Mouse (Mus musculus) adrenal gland, postnatal 14 days (tissue): ENCODE results near the gene Cyb561a3. TPM values are rescaled to one million over a fixed set of nuclear protein-coding genes. Genes with fewer than 3 reads are reported as not detected.
"Not testable (repeated sequence)": the region's sequence is repeated elsewhere in the genome, so short reads cannot be mapped to it uniquely, and the experiment has no call there.

Experiments
- DNase-seq: peaks from one replicate; pipeline ENCODE4 v3.0.0; 2021; ENCODE audit warnings: mixed read lengths
- long read RNA-seq, 2 experiments: library from polyadenylated mRNA; stranded (forward); transcript quantifications; one replicate each; pipeline ENCODE4 v2.0.0; 2021
- total RNA-seq: library from RNA; stranded (reverse); gene quantifications from 2 replicates; pipeline ENCODE4 v1.2.3, GENCODE M21; 2021

Cyb561a3 gene
- 19.0 and 21.2 TPM in 2 replicates for total RNA-seq
- long read RNA-seq, experiment 1, transcript Cyb561a3-209 (8 exons, 3,130 nt) = major isoform, 6 of 32 reads
- long read RNA-seq, experiment 1, partial matches to known transcripts = 4 of 32 reads
- long read RNA-seq, experiment 1, other reads (novel, unspliced or antisense) = 16 of 32 reads
- long read RNA-seq, experiment 2, transcript Cyb561a3-209 (8 exons, 3,130 nt) = major isoform, 10 of 24 reads
- long read RNA-seq, experiment 2, partial matches to known transcripts = 0 of 24 reads
- long read RNA-seq, experiment 2, other reads (novel, unspliced or antisense) = 12 of 24 reads

- DNase-seq = peak; percentile 95
Observed at GRCm38 (mm10) chr19:10576690-10577561, at the start of gene Cyb561a3, which contains the start of gene Tmem138. Gene Cyb561a3, plus strand, starts transcription at chr19:10577172. Gene Tmem138, minus strand, starts transcription at chr19:10577362.

GRCm38 (mm10) chr19:10530082-10530481, 46.9 kb upstream of the Cyb561a3 start:
- DNase-seq = no peak

- no peak for DNase-seq
Observed at GRCm38 (mm10) chr19:10539454-10539853, 37.5 kb upstream of the Cyb561a3 start.

- DNase-seq = peak; percentile 92
Observed at GRCm38 (mm10) chr19:10555624-10556510, 21.1 kb upstream of the Cyb561a3 start, which contains the start of gene Tmem216. Gene Tmem216, minus strand, starts transcription at chr19:10556238.

GRCm38 (mm10) chr19:10557001-10557400, 20.0 kb upstream of the Cyb561a3 start:
- no peak for DNase-seq

- DNase-seq = no peak
Observed at GRCm38 (mm10) chr19:10557430-10557829, 19.5 kb upstream of the Cyb561a3 start.

GRCm38 (mm10) chr19:10557837-10558375, 19.1 kb upstream of the Cyb561a3 start:
- DNase-seq = not testable (repeated sequence)

- peak; percentile 33 for DNase-seq
Observed at GRCm38 (mm10) chr19:10560108-10560507, 16.9 kb upstream of the Cyb561a3 start.

- DNase-seq = peak; percentile 54
Observed at GRCm38 (mm10) chr19:10561558-10562314, 15.2 kb upstream of the Cyb561a3 start.

GRCm38 (mm10) chr19:10562351-10562750, 14.6 kb upstream of the Cyb561a3 start:
- DNase-seq = no peak

GRCm38 (mm10) chr19:10564278-10564677, 12.7 kb upstream of the Cyb561a3 start:
- no peak for DNase-seq

- DNase-seq = no peak
Observed at GRCm38 (mm10) chr19:10565217-10565616, 11.8 kb upstream of the Cyb561a3 start.

GRCm38 (mm10) chr19:10569627-10570026, 7.3 kb upstream of the Cyb561a3 start:
- DNase-seq = no peak

GRCm38 (mm10) chr19:10580102-10580501, 3.1 kb downstream of the Cyb561a3 start:
- no peak for DNase-seq

GRCm38 (mm10) chr19:10580761-10581160, 3.8 kb downstream of the Cyb561a3 start:
- DNase-seq = no peak

GRCm38 (mm10) chr19:10581984-10582383, 5.0 kb downstream of the Cyb561a3 start:
- no peak for DNase-seq

- DNase-seq = no peak
Observed at GRCm38 (mm10) chr19:10583550-10584146, 6.7 kb downstream of the Cyb561a3 start.

- DNase-seq = no peak
Observed at GRCm38 (mm10) chr19:10585112-10585511, 8.1 kb downstream of the Cyb561a3 start.

- no peak for DNase-seq
Observed at GRCm38 (mm10) chr19:10587231-10587630, 10.3 kb downstream of the Cyb561a3 start.

GRCm38 (mm10) chr19:10589127-10589857, 12.3 kb downstream of the Cyb561a3 start:
- no peak for DNase-seq
